Mouse (Mus musculus) megakaryocyte progenitor cell, adult 5-6 weeks (primary cell): ENCODE data around the gene Kcnj14. TPM values are rescaled to one million over a fixed set of nuclear protein-coding genes. Genes with fewer than 3 reads are reported as not detected.

Experiments used
- ATAC-seq: replicated peaks from 2 replicates; pipeline ENCODE4 v1.8.0; 2016; ENCODE audit warnings: mild to moderate bottlenecking, moderate TSS enrichment, inconsistent platforms; ENCODE audit not compliant: poor library complexity
- total RNA-seq, 2 experiments: library from RNA; stranded (forward) in 1 of 2; stranded (reverse) in 1 of 2; fragments of 157-497, 149-512 nt in 1 of 2; fragments of 200-1000 nt in 1 of 2; gene quantifications; 2 replicates each; pipeline versions ENCODE4 v1.2.3 to v1.2.4; 2015 to 2017

The Kcnj14 gene
- total RNA-seq, 2 experiments from 2014 or later, result 0.05 TPM; not detected in 1

DNA sequence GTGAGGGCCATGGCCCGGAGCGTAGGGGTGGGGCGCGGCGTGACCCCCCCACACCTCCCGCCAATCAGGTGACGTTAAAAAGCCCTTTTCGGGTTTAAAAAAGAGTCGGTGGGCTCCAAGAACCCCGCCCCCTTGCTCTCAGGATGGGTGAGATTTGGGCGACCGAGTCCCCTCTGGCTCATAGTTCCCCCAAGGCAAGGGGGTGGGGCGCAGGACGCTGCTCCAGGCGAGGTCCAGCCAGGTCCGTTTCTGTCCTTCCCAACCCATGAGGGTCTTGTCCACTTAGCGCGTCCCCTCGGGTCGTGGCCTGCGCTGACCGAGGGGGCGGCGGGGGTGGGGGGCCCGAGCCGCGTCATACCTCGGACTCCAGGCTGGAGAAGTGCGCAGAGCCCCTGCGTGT lies 7.8 kb upstream of the Kcnj14 start:
- no peak for ATAC-seq

DNA sequence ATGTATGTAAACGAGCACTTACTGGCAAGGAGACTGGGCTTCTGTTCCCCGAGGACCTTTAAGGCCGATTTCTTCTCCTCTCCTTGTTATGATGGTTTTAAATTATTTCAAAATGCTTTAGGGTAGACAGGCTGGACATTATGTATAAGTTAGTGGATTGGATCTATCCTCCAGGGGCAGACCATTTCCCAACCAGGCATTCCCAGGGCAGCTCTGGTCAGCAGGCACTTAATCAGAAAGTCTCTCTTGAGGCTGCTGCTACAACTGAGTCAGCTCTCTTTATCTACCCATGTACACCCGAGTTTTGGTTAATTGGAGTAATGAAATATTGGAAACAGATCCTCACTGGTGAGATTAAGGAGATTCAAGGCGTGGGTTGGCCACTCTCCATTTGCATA lies 6.5 kb upstream of the Kcnj14 start:
- no peak for ATAC-seq

DNA sequence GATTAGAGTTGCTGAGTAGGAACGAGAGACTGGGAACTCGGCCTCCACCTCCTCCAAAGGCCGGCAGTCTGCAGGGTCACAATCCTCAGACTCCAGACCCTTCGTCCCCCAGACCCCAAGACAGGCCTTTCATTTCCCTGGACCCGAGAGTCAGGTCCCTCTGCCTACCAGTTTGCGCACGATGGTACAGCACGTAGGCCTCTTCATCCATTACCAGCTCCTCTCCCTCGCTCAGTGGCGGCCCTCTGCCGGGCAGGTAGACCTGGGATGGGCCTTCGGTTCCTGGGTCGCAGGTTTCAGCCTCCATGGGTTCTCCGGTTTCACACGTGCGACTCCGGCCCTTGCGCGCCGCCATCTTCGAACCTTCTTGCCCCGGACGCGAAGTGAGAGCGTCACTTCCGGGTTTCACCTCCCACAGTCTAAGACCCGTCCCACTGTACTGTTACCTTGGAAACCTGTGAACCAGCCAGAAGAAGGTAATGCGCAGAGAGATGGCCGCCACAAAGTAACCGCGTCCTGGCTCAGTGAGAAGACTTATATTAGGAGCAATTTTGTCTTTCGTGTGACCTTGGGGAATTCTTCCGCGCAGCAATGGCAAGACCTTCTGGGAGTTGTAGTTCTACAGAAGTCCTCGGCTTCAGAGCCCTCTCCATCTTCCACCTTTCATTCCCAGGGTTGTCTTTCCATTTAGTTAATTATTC lies 6.0 kb upstream of the Kcnj14 start, which contains the start of gene Grwd1:
Gene Grwd1 (minus strand): TSS at position 518 of the 701 bp plus-strand sequence.
- peak; percentile 96 for ATAC-seq

DNA sequence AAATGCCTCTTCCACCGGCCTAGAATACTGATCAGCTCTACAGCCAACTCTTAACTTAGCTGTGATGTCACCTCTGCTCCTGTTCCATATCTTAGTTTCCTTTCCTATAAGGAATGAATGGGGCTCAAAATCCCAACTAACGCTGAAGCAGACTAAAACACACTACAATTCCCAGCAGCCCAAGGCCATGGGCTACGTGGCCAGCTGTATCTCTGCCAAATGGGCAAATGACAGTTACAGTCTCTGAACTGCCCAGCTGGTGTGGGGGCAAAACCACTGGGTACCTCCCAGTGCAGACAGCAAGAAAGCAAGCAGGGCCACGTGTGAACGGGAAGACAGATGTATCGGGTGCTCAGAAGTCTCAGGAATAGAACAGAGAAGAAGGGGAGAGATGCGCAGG lies 2.0 kb upstream of the Kcnj14 start:
- no peak for ATAC-seq

DNA sequence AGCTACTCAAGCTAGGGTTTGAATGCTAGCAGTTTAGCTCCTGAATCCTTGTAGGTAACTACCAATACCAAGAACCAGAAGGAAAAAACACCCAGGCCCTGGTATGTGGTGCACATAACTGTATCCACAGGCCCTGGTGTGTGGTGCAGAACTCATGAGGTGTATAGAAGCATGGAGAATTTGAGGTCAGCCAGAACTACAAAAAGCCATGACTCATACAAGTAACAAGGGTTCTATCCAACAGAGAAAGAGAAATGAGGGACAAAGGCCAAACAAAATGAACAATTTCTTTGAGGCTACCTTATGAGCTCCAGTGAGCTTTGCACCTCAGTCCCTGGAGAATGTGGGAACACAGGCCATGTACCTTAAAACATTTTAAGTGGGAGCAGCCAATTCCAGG lies 3.7 kb downstream of the Kcnj14 start:
- no peak for ATAC-seq

DNA sequence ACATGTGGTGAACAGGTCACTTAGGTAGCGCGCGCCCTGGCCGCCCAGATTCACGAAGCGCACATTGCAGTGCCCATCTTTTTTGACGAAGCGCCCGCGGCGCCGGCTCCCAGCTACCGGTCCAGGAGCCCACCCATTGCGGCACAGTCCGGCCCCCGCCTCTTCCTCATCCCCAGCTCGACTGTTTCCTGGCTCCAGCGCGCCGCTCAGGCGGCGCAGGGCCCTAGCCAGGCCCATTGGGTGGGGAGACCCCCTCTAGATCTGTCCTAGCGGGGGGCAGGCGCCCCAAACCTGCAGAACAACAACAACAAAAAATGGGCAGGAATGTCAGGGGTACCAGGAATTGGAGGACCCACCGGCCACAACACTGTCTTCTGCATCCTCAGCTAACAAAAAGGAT lies 4.7 kb downstream of the Kcnj14 start:
- ATAC-seq, result no peak

DNA sequence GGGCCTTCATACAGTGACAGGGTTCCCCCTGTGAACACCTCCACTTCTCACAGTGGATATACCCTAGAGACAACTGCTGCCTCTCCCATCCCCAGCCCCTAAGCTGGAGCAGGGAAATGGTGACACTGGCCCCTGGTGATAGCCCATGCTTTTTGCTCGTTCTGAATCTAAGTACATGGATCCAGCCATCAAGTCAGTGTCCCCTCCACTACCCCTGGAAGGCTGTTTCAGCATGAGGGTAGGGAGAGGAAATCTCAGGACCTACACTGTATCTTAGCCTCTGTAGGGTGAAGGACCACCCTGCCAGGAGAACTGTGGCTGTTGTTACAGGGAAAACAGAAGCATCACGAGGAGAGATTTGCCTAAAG lies 8.6 kb downstream of the Kcnj14 start:
- no peak for ATAC-seq

DNA sequence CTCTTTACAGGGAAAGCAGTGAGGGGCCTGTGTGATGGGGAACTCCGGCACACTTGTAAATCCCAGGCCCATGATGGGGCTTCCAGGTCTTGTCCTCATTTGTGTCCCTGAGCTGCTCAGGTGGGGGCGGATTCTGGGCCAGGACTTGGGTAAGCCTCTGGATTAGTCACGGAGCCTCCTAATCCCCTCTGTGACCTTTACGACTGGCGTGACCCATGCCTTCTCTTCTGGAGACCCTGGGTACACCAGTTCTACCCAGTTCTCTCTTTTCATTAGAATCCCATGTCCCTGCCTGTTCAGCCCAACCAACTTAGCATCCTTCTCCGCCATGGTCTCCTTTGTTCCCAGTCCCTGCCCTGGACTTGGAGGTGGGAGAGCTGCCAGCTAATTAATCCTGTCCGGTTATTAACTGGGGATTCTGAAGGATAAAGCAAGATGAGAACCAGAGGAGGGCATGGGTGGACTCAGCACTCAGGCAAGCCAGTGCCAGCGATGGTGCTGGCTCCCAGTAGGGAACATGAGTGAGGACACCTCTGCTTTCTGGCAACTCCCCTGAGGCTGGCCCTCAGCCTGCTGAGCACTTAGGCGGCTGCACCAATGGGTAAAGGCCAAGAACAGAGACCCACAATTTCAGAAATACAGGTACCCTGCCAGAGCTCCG lies 9.1 kb downstream of the Kcnj14 start:
- no peak for ATAC-seq

DNA sequence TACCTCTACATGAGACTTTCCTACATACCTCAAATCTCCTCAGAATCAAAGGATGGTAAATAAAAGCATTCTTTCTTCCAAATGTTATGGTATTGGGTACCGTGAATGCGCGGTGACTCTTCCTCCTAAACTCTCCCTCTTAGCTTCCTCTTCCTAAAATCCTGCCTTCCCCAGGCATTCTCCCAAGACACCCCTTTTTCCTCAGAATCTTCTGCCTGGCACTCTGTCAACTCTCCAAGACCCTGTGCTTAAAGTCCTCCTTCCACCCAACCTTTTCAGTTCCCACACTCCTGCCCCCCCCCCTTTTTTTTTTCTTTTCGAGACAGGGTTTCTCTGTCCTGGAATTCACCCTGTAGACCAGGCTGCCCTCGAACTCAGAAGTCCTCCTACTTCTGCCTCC lies 9.7 kb downstream of the Kcnj14 start:
- ATAC-seq, result no peak

DNA sequence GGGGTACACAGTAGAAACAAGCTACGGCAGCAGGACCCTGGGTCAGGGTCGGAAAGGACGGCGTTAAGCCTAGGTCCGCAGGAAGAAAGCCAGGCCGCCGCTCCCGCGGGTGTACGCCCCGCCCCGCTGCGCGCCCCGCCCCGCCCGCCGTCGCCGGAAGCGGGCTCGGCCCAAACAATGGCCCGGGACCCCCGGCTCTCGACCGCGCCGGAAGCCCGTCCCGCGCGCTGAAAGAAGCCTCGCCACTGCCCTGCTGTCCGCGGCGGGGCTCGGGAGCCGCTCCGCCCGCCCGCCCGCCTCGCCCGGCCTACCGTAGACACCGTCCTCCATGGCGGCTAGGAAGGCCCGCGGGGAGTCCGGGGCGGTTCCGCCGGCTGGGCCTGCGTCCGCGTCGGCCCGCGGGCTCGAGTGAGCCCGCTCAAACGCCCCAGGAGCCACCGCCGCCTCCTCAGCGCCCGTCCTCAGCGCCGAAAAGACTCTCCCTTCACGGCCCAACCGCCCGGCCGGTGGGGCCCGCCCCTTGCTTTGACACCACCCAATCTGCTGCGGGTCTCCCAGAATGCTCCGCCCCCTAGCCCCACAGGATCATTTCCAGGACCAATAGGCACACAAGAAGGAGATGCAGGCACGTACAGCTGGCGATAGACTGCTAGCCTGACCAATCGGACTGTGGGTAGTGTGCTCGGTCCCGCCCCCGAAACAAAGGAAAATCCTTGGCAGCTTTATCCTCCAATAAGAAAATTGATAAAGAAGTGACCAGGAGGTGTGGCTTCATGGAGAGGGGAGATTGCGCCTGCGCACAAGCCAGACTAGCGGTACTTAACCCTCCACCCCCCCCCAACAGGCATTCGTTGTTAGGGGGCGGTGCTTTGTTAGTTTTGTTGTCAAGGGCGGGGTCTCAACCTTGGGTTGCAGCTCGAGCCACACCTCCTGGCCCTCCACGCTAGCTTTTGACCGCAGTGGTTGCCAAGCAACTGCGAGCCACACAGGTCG lies 10.5 kb downstream of the Kcnj14 start, which contains the start of gene Cyth2:
Gene Cyth2 (minus strand): TSS at position 795 of the 993 bp plus-strand sequence.
- ATAC-seq, result peak; percentile 96

DNA sequence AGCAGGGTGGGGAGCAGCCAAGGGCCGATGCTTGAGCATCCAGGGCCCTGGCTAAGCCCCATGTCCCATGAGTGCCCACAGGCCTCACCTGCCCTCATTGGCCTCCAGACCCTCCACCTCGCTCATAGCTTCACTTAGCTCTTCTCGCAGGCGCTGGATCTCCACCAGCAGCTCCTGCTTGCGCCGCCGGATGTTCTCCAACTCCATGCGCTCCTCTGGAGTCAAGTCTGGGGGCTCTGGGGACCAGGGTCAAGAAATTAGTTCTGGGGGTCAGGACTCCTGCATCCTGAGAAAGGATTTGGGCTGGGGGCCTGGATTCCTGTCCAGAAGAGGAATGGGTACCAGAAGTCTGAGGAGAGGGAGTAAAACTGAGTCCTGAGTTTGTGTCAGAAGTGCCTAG lies 11.7 kb downstream of the Kcnj14 start:
- no peak for ATAC-seq

DNA sequence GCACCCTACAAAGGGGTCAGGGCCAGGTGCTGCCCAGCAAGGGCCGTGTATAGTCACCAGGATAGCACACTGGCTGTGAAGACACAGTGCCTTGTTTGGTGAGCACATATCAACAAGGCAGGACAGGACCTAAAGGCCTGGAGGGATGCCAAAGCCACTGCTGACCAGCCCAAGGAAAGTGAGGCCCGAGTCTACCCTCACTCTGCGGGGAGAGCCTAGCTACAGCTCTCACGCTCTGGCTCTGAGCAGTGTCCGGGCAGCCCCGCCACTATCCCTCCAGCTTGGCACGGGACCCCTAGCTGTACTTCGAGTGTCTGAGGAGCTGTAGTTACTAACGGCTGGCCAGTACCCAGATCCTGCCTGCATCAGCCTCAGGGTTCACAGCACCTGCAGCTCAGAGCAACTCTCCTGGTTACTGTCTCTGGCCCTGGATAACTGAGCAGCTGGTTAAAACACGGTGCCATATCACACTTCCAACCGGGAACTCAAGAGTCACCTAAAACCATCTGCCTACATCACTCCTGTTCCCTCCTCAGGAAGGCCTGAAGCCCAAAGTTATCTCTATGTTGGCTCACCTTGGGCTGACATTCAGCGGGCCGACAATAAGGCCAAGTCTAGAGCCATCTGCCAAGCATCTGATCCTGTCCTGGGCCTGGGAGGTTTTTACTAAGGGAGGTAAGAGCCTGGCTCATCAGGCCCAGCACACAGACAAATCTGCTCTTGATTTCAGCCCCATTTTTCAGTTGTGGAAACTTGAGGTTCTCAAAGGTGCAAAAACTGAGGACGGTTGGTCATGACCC lies 15.1 kb downstream of the Kcnj14 start:
- ATAC-seq, result no peak

DNA sequence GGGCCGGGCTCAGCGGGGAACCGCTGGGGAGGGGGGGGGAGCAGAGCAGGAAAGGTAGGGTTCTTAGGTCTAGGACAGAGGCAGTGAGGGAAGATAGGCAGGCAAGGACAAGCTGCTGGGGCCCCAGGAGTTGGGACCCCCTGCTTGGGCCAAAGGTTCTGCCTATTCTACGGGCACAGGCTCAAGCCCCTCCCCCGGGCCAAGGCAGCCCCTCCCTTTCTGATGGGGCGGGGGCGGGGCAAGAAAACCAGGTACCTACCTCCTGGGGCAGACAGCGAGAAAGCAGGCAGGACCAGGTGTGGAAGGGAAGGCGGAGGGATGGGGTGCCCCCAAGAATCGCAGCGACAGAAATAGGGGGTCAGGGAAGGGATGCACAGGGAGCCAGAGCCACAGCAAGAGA lies 16.1 kb downstream of the Kcnj14 start:
- ATAC-seq, result no peak

DNA sequence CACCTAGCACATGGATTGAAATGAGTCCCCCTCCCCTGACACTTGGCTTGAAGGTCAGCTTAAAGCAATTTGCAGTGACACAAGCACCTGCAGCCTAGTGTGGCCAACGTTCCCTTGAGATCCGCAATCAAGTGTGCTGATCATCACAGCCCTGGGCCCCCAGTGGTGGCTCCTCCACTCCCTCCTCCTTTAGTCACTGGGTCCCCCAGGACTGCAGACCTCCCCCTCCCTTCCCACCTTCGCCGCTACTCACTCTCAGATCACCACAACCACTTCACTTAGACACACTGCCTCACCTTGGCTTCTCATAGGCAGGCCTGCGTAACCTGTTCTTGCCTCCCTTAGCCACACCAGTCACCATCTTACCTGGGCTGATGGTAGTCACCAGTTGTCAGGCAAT lies 18.6 kb downstream of the Kcnj14 start:
- ATAC-seq, result no peak

DNA sequence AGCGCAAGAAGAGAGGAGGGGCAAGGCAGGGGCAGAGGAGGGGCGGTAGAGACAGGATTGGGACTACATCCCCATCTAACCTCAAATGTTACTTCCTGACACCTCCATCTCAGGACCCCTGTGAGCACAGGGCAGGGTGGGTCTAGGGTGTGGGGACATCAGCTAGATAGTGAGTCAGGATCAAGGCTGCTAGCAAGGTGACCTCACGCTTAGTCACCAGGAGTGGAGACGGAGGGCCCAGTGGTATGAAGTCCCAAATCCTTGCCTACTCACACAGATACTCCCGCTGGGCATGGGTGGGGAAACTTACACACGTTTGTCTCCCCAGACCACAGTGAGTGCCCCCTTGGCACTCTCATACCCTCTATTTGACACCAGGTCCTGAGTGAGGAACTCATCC lies 22.0 kb downstream of the Kcnj14 start:
- ATAC-seq, result no peak

DNA sequence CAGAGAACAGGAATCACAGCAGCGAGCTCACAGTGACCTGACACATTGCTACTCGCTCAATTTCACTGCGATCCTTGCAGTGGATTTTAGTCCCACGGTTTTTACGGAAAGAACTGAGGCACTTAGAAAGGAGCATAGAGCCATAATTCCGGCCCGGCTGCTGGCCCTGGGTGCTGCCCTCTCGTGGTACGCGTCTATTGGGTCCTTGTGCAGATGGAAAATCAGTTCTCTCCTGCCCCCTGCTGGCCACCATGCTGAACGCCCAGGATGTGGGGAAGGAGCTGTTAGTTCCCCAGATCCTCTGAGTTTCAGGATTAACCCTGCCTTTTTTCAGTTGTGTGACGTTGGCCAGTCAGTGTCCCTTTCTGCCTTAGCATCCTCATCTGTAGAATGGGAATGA lies 23.2 kb downstream of the Kcnj14 start:
- peak; percentile 94 for ATAC-seq

DNA sequence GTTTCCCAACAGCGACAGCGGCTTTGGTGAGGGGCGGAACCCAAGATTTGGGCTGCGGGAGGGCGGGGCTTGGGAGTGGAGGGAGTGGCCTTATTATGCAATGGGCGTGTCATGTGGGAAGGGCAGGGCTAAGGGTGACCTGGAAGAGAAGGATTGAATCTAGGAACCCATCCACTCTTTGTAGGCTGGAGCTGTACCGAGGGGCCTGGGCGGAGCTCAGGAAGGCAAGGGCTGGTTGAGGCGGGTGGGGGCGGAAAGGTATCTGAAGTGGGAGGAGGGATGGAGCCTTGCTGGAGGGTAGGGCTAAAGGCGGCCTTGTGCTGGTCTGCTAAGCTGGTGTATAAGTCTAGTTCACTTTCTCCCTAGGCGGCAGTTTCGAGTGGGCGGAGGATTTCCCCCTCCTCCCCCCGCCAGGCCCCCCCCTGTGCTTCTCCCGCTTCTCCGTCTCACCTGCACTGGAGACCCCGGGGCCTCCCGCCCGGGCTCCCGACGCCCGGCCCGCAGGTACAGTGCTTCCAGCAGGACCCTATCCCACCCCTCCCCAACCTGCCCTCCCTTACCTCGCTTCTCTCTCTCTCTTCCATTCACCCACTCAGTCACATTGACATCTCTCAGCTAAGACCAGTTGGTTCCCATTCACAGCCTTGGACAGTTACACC lies 23.9 kb downstream of the Kcnj14 start:
- peak; percentile 78 for ATAC-seq

DNA sequence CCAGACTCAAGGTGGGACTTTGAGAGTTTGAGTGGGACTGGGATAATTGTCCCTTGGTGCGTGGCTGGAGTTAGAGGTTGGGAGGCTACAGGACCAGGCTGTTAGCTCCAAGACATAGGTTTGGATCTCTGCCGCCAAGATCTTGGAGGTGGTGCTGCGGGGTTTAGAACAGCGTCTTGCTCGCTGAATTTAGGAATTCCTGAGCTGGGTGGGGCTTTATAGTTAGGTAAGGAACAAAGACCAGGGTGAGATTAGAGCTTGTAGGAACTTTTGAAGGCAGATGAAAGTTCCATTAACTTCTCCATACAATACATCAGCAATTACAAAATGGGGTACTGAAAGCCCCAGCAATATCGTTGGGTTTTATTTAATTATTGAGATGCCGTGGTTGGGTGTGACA lies 24.6 kb downstream of the Kcnj14 start:
- ATAC-seq, result no peak

DNA sequence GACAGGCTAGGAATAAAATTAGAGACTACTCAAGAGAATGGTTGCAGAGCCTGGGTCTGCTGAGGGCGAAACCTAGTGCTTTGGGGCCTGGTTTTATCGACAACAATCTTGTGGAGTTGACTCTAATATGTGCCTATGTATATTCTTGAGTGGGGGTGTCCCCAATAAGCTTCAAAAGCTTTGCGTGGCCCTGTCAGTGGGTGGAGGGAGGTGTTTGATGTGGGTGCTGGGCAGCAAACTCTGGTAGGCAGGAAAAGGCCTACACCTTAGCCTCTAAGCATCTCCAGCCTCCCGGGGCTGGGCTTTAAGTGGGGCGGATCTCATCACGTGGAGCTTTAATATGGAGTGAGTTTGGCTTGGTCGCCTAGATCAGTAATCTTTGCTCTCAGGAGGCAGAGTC lies 25.7 kb downstream of the Kcnj14 start:
- ATAC-seq, result no peak

DNA sequence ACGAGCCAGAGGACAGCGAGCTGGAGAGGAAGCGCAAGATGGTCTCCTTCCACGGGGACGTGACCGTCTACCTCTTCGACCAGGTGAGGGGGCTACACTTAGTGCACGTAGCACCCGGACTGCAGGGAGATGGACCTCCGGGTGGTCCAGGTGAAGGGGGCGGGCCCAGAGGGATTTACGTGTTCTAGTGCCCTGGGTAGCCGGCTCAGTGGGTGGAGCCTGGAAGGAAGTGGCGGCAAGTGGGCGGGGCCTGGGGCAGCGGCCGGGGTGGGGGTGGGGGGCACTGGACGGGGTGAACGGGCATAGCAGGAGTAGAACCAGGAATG lies 26.1 kb downstream of the Kcnj14 start:
- no peak for ATAC-seq
